Mouse (Mus musculus): Measurements from ENCODE around the gene Wdr13. TPM values are rescaled to one million over a fixed set of nuclear protein-coding genes. Genes with fewer than 3 reads are reported as not detected.
A peak's percentile ranks its signal among the peaks of the same experiment; 100 is the strongest.
"Not testable (repeated sequence)": the region's sequence is repeated elsewhere in the genome, so short reads cannot be mapped to it uniquely, and the experiment has no call there.

The Wdr13 gene
- polyA plus RNA-seq, 1 experiment from 2014 or later, result 29.3 TPM

GRCm38 (mm10) chrX:8099435-8099834 lies 33.3 kb downstream of the Wdr13 start:
- Histone ChIP-seq H3K4me3 (replicated peaks) (no peak overlapping the region), H3K27me3 (no peaks in the 10 kb centered on the region), H3K4me2 (no peak overlapping the region), H3K9ac (no peak overlapping the region), H3K27ac (no peak overlapping the region), H3K9me3 (replicated peaks) (no peaks in the 10 kb centered on the region), H3K4me1 (no peaks in the 10 kb centered on the region), H3K36me3 (no peaks in the 10 kb centered on the region)
- WGBS, result 67% methylated on average over 4 of the region's 4 CpGs
- no peak for ATAC-seq (replicated peaks; ENCODE audit: low FRiP score)

GRCm38 (mm10) chrX:8096787-8097242 lies 35.9 kb downstream of the Wdr13 start:
- H3K9ac ChIP-seq, result no peak overlapping the region
- H3K9me3 ChIP-seq (replicated peaks), result no peaks in the 10 kb centered on the region
- no peaks in the 10 kb centered on the region for H3K36me3 ChIP-seq
- peak overlapping the region; percentile 31 for H3K4me3 ChIP-seq (replicated peaks)
- H3K27me3 ChIP-seq, result no peaks in the 10 kb centered on the region
- no peaks in the 10 kb centered on the region for H3K4me1 ChIP-seq
- WGBS, result 16% methylated on average over 18 of the region's 19 CpGs
- peak; percentile 96 for ATAC-seq (replicated peaks; ENCODE audit: low FRiP score)
- peak overlapping the region; percentile 46 for H3K4me2 ChIP-seq
- peak overlapping the region; percentile 71 for H3K27ac ChIP-seq

- H3K4me1 ChIP-seq; H3K36me3 ChIP-seq; H3K9me3 ChIP-seq (replicated peaks); H3K9ac ChIP-seq; H3K27me3 ChIP-seq: not testable (repeated sequence)
- WGBS, result 5% methylated on average over 33 of the region's 48 CpGs
- 0 out of 2 replicates have a peak overlapping the region, but pooled peaks have one; percentile 27 for H3K27ac ChIP-seq
- peak overlapping the region; percentile 35 for H3K4me3 ChIP-seq (replicated peaks)
- peak overlapping the region; percentile 49 for H3K4me2 ChIP-seq
- ATAC-seq (replicated peaks; ENCODE audit: low FRiP score), result peak; percentile 93
Observed at GRCm38 (mm10) chrX:8096068-8096786, 36.5 kb downstream of the Wdr13 start.

GRCm38 (mm10) chrX:8095546-8095945 lies 37.1 kb downstream of the Wdr13 start:
- 72% methylated on average over 10 of the region's 10 CpGs for WGBS
- Histone ChIP-seq H3K27me3 (no peaks in the 10 kb centered on the region), H3K4me3 (replicated peaks) (peak overlapping the region; percentile 35), H3K4me1 (no peaks in the 10 kb centered on the region), H3K27ac (no peak overlapping the region), H3K9me3 (replicated peaks) (no peaks in the 10 kb centered on the region), H3K4me2 (peak overlapping the region; percentile 49), H3K36me3 (no peaks in the 10 kb centered on the region), H3K9ac (no peak overlapping the region)
- no peak for ATAC-seq (replicated peaks; ENCODE audit: low FRiP score)

GRCm38 (mm10) chrX:8090954-8091347 lies 41.7 kb downstream of the Wdr13 start:
- H3K36me3 ChIP-seq; H3K9ac ChIP-seq; ATAC-seq (replicated peaks; ENCODE audit: low FRiP score); H3K4me3 ChIP-seq (replicated peaks); H3K27ac ChIP-seq; H3K9me3 ChIP-seq (replicated peaks); H3K4me1 ChIP-seq; H3K4me2 ChIP-seq; H3K27me3 ChIP-seq: not testable (repeated sequence)
- WGBS, result 78% methylated on average over 5 of the region's 5 CpGs

GRCm38 (mm10) chrX:8090346-8090953 lies 42.2 kb downstream of the Wdr13 start, which contains the start of gene Was:
TSS of gene Was (minus strand) at chrX:8090498.
- WGBS, result 83% methylated on average over 14 of the region's 14 CpGs
- ATAC-seq (replicated peaks; ENCODE audit: low FRiP score), result no peak
- H3K27ac ChIP-seq, result 0 out of 2 replicates have a peak within 1 kb of the TSS, but pooled peaks have one; percentile 13
- H3K9ac ChIP-seq, result no peak within 1 kb of the TSS
- H3K27me3 ChIP-seq, result no peaks in the 10 kb centered on the region
- H3K4me3 ChIP-seq (replicated peaks), result no peak within 1 kb of the TSS
- no peaks in the 10 kb centered on the region for H3K4me1 ChIP-seq
- H3K36me3 ChIP-seq, result no peaks in the 10 kb centered on the region
- no peaks in the 10 kb centered on the region for H3K9me3 ChIP-seq (replicated peaks)
- no peak within 1 kb of the TSS for H3K4me2 ChIP-seq

GRCm38 (mm10) chrX:8089746-8090145 lies 42.9 kb downstream of the Wdr13 start:
- H3K4me1 ChIP-seq, result no peaks in the 10 kb centered on the region
- H3K4me3 ChIP-seq (replicated peaks), result no peak overlapping the region
- H3K27me3 ChIP-seq, result no peaks in the 10 kb centered on the region
- peak; percentile 77; the same call in 1 of the 2 replicates for ATAC-seq (replicated peaks; ENCODE audit: low FRiP score)
- 56% methylated on average over 3 of the region's 3 CpGs for WGBS
- no peaks in the 10 kb centered on the region for H3K9me3 ChIP-seq (replicated peaks)
- no peak overlapping the region for H3K9ac ChIP-seq
- no peaks in the 10 kb centered on the region for H3K36me3 ChIP-seq
- H3K27ac ChIP-seq, result 0 out of 2 replicates have a peak overlapping the region, but pooled peaks have one; percentile 13
- no peak overlapping the region for H3K4me2 ChIP-seq

- no peaks in the 10 kb centered on the region for H3K4me1 ChIP-seq
- no peak overlapping the region for H3K27ac ChIP-seq
- 83% methylated on average over 8 of the region's 8 CpGs for WGBS
- no peaks in the 10 kb centered on the region for H3K27me3 ChIP-seq
- no peak overlapping the region for H3K4me3 ChIP-seq (replicated peaks)
- H3K4me2 ChIP-seq, result no peak overlapping the region
- no peaks in the 10 kb centered on the region for H3K36me3 ChIP-seq
- no peaks in the 10 kb centered on the region for H3K9me3 ChIP-seq (replicated peaks)
- no peak for ATAC-seq (replicated peaks; ENCODE audit: low FRiP score)
- H3K9ac ChIP-seq, result no peak overlapping the region
Observed at GRCm38 (mm10) chrX:8085611-8086010, 47.1 kb downstream of the Wdr13 start.

GRCm38 (mm10) chrX:8084771-8085259 lies 47.9 kb downstream of the Wdr13 start:
- no peak for ATAC-seq (replicated peaks; ENCODE audit: low FRiP score)
- no peaks in the 10 kb centered on the region for H3K9me3 ChIP-seq (replicated peaks)
- WGBS, result 85% methylated on average over 6 of the region's 6 CpGs
- H3K4me3 ChIP-seq (replicated peaks), result no peak overlapping the region
- no peak overlapping the region for H3K27ac ChIP-seq
- no peaks in the 10 kb centered on the region for H3K27me3 ChIP-seq
- no peak overlapping the region for H3K9ac ChIP-seq
- H3K4me1 ChIP-seq, result no peaks in the 10 kb centered on the region
- H3K36me3 ChIP-seq, result no peaks in the 10 kb centered on the region
- no peak overlapping the region for H3K4me2 ChIP-seq

GRCm38 (mm10) chrX:8075104-8075503 lies 57.6 kb downstream of the Wdr13 start:
- Histone ChIP-seq H3K4me1 (no peaks in the 10 kb centered on the region), H3K9ac (0 out of 2 replicates have a peak overlapping the region, but pooled peaks have one; percentile 33)

GRCm38 (mm10) chrX:8074430-8075014 lies 58.2 kb downstream of the Wdr13 start, which contains the start of gene Suv39h1:
TSS of gene Suv39h1 (minus strand) at chrX:8074760.
- Histone ChIP-seq H3K27me3 (no peaks in the 10 kb centered on the region), H3K4me3 (replicated peaks) (peak within 1 kb of the TSS; percentile 64), H3K27ac (peak within 1 kb of the TSS; percentile 94), H3K9me3 (replicated peaks) (no peaks in the 10 kb centered on the region), H3K36me3 (peaks cover 21% of the 10 kb centered on the region), H3K4me1 (no peaks in the 10 kb centered on the region), H3K9ac (peak within 1 kb of the TSS; percentile 66), H3K4me2 (peak within 1 kb of the TSS; percentile 56)
- 18% methylated on average over 45 of the region's 46 CpGs for WGBS
- ATAC-seq (replicated peaks; ENCODE audit: low FRiP score), result peak; percentile 98

More at GRCm38 (mm10) chrX:8075104-8075503, 57.6 kb downstream of the Wdr13 start:
- Histone ChIP-seq H3K27me3 (no peaks in the 10 kb centered on the region), H3K36me3 (peaks cover 17% of the 10 kb centered on the region), H3K4me3 (replicated peaks) (peak overlapping the region; percentile 64), H3K4me2 (peak overlapping the region; percentile 56), H3K27ac (peak overlapping the region; percentile 67), H3K9me3 (replicated peaks) (no peaks in the 10 kb centered on the region)
- ATAC-seq (replicated peaks; ENCODE audit: low FRiP score), result peak; percentile 30; the same call in 1 of the 2 replicates
- WGBS, result 40% methylated on average over 3 of the region's 3 CpGs
